Mouse (Mus musculus) hindbrain, embryonic 13.5 days (tissue): ENCODE results near the gene Gm36864. TPM values are rescaled to one million over a fixed set of nuclear protein-coding genes. Genes with fewer than 3 reads are reported as not detected.

Experiments used
- ATAC-seq: fragments of 200-750 bp; cut with Nextera tagmentation; 2 replicates; pipeline ENCODE4 v1.8.0; 2017; ENCODE audit warnings: moderate TSS enrichment; ENCODE audit not compliant: low FRiP score
- H3K27ac ChIP-seq: fragments of 300-500 bp; sonication (generic); 2 replicates; pipeline ENCODE4 v1.5.1; 2015; ENCODE audit warnings: inconsistent platforms, mild to moderate bottlenecking, moderate library complexity
- H3K27me3 ChIP-seq: fragments of 300-500 bp; sonication (generic); 2 replicates; pipeline ENCODE4 v1.6.1; 2015; ENCODE audit warnings: mild to moderate bottlenecking, inconsistent platforms
- H3K36me3 ChIP-seq: fragments of 300-500 bp; sonication (generic); 2 replicates; pipeline ENCODE4 v1.6.1; 2015; ENCODE audit warnings: mild to moderate bottlenecking, inconsistent platforms
- H3K4me1 ChIP-seq: fragments of 300-500 bp; sonication (generic); replicated peaks from 2 replicates; pipeline ENCODE4 v1.6.1; 2015; ENCODE audit warnings: inconsistent platforms
- H3K4me2 ChIP-seq: fragments of 300-500 bp; sonication (generic); 2 replicates; pipeline ENCODE4 v1.6.1; 2015; ENCODE audit warnings: inconsistent platforms, mild to moderate bottlenecking, moderate library complexity
- H3K4me3 ChIP-seq: fragments of 300-500 bp; sonication (generic); 2 replicates; pipeline ENCODE4 v1.5.1; 2015; ENCODE audit warnings: mild to moderate bottlenecking, inconsistent platforms
- H3K9ac ChIP-seq: fragments of 300-500 bp; sonication (generic); 2 replicates; pipeline ENCODE4 v1.6.1; 2015; ENCODE audit warnings: mild to moderate bottlenecking, inconsistent platforms
- H3K9me3 ChIP-seq: fragments of 300-500 bp; sonication (generic); 2 replicates; pipeline ENCODE4 v1.6.1; 2016; ENCODE audit warnings: inconsistent platforms
- WGBS: fragments of 180-500 bp; shearing (Covaris S2); methylation state at CpG from one replicate; pipeline ENCODE4 v1.1.7; 2015; 5-methylcytosine and 5-hydroxymethylcytosine counted together
- polyA plus RNA-seq: library from polyadenylated mRNA; unstranded; fragments of >200 nt; fragmentation: Nextera tagmentation; extraction: Ambion mirVana; gene quantifications from 2 replicates; pipeline ENCODE4 v1.2.1, GENCODE M21; 2015

The Gm36864 gene
- polyA plus RNA-seq, 1 experiment from 2014 or later = not detected

DNA sequence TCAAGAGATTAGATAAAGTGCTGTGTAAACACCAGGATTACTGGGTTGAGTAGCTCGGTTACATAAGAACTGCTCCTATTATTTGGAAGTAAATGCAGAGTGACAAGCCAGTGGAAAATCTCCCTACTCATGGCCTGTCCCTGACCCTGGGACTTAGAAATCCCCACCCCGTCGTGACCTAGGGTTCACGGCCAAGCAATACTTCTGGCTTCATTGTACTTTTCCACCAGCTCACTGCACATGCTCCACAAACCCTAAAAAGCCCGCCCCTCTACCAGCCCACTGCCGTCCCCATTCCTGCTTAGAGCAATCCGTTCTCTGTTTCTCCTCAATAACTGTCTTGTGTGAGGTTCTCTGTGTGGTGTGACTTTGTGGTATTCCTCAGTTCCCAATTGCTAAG lies 51.8 kb downstream of the Gm36864 start:
- 75% methylated on average over 7 of the region's 7 CpGs for WGBS
- H3K4me3 ChIP-seq = no peak overlapping the region
- no peak overlapping the region for H3K4me2 ChIP-seq
- ATAC-seq = no peak
- H3K4me1 ChIP-seq = no peaks in the 10 kb centered on the region
- no peak overlapping the region for H3K27ac ChIP-seq
- H3K9ac ChIP-seq = no peak overlapping the region
- no peaks in the 10 kb centered on the region for H3K27me3 ChIP-seq
- no peaks in the 10 kb centered on the region for H3K9me3 ChIP-seq
- no peaks in the 10 kb centered on the region for H3K36me3 ChIP-seq

DNA sequence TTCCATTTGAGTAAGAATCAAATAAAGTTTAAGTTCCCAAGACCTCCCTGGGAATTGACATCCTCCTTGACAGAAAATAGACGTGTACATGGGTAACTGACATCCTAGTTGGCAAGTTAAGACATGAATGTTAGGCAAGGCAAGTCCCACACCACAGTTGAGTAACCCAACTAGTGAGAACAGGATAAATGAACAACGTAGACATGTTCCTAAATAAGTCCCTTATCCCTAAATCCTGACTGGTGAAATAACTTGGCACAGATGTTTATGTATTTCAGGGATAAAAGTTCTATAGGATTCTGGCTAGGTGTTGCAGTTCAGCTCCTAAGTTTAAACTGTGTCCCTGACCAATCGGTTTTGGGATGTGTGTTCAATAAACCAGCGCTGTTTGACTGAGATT lies 55.0 kb downstream of the Gm36864 start:
- no peak for ATAC-seq

DNA sequence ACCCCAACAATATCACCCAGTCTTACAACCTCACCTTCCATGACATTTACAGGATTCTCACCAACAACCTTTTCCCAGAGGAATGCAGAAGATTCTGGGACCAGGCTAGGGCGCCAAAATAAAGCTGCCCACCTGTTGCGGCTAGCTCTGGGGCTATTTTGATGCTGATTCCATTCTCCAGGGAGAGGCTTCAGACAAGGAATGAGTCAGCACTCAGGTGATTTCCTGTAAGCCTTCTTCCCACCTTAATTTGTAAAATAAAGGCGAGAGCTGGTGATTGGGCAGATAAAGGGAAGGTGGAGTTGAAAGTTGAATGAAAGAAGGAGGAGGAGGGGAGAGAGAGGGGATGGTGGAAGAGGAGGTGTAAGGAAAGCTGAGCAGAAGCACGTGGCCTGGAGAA lies 55.4 kb downstream of the Gm36864 start:
- no peaks in the 10 kb centered on the region; the same call in 1 of the 2 replicates for H3K27me3 ChIP-seq
- ATAC-seq = no peak
- no peak overlapping the region for H3K4me3 ChIP-seq
- no peak overlapping the region for H3K27ac ChIP-seq
- WGBS = 62% methylated on average over 4 of the region's 4 CpGs
- H3K36me3 ChIP-seq = no peaks in the 10 kb centered on the region
- no peaks in the 10 kb centered on the region for H3K4me1 ChIP-seq
- no peak overlapping the region for H3K9ac ChIP-seq
- no peak overlapping the region for H3K4me2 ChIP-seq
- no peaks in the 10 kb centered on the region for H3K9me3 ChIP-seq

More for the DNA sequence above, 55.0 kb downstream of the Gm36864 start:
- Histone ChIP-seq H3K4me2 (no peak overlapping the region), H3K4me1 (no peaks in the 10 kb centered on the region), H3K9ac (no peak overlapping the region), H3K27ac (no peak overlapping the region), H3K4me3 (no peak overlapping the region), H3K27me3 (no peaks in the 10 kb centered on the region; the same call in 1 of the 2 replicates), H3K36me3 (no peaks in the 10 kb centered on the region), H3K9me3 (no peaks in the 10 kb centered on the region)
- 87% methylated on average over 4 of the region's 4 CpGs for WGBS

Other genes starting within 250 kb of the Gm36864 start
- gene Klk1b11, start 240.3 kb upstream of the Gm36864 start, polyA plus RNA-seq = not detected in 2 replicates
- not detected in 2 replicates for gene Klk1b26, start 224.0 kb upstream of the Gm36864 start, polyA plus RNA-seq
- not detected in 2 replicates for gene Klk1b27, start 183.9 kb upstream of the Gm36864 start, polyA plus RNA-seq
- not detected in 2 replicates for gene Klk1b21, start 133.8 kb upstream of the Gm36864 start, polyA plus RNA-seq
- gene Klk1b22, start 123.5 kb upstream of the Gm36864 start, polyA plus RNA-seq = not detected in 2 replicates
- gene Klk1b16, start 99.4 kb upstream of the Gm36864 start, polyA plus RNA-seq = not detected in 2 replicates
- not detected in 2 replicates for gene Klk1b24, start 47.9 kb upstream of the Gm36864 start, polyA plus RNA-seq
- not detected in 2 replicates for gene Klk1b3, start 38.0 kb upstream of the Gm36864 start, polyA plus RNA-seq
- gene Klk1b4, start 28.7 kb upstream of the Gm36864 start, polyA plus RNA-seq = not detected in 2 replicates
- gene Klk1b5, start 20.2 kb upstream of the Gm36864 start, polyA plus RNA-seq = not detected in 2 replicates
- not detected in 2 replicates for gene Klk1, start 10.8 kb upstream of the Gm36864 start, polyA plus RNA-seq
- gene 1700028J19Rik, start 10.5 kb downstream of the Gm36864 start, polyA plus RNA-seq = 1.5 and 1.7 TPM in 2 replicates
- 206 and 226 TPM in 2 replicates for gene 2410002F23Rik, start 10.5 kb downstream of the Gm36864 start, polyA plus RNA-seq
- 0.10 TPM in 1 of 2 replicates, not detected in the other for gene Acp4, start 21.2 kb downstream of the Gm36864 start, polyA plus RNA-seq
- not detected in 2 replicates for gene Gm15517, start 25.3 kb downstream of the Gm36864 start, polyA plus RNA-seq
- 3.4 and 3.9 TPM in 2 replicates for gene Clec11a, start 70.7 kb downstream of the Gm36864 start, polyA plus RNA-seq
- 31.7 and 32.6 TPM in 2 replicates for gene Shank1, start 74.1 kb downstream of the Gm36864 start, polyA plus RNA-seq
- 26.1 and 27.7 TPM in 2 replicates for gene Syt3, start 147.9 kb downstream of the Gm36864 start, polyA plus RNA-seq
- 1.8 and 2.4 TPM in 2 replicates for gene 1700008O03Rik, start 149.6 kb downstream of the Gm36864 start, polyA plus RNA-seq
- gene Lrrc4b, start 192.8 kb downstream of the Gm36864 start, polyA plus RNA-seq = 14.6 and 15.6 TPM in 2 replicates
- 5.6 and 6.5 TPM in 2 replicates for gene Aspdh, start 229.2 kb downstream of the Gm36864 start, polyA plus RNA-seq
- gene Josd2, start 231.8 kb downstream of the Gm36864 start, polyA plus RNA-seq = 45.8 and 46.2 TPM in 2 replicates